Mouse (Mus musculus) hindbrain, embryonic 15.5 days (tissue): ENCODE data around the gene 1700025G04Rik. TPM values are rescaled to one million over a fixed set of nuclear protein-coding genes. Genes with fewer than 3 reads are reported as not detected.

Source experiments
- ATAC-seq: fragments of 200-750 bp; cut with Nextera tagmentation; 2 replicates; pipeline ENCODE4 v1.8.0; 2017; ENCODE audit warnings: low read depth, moderate number of reproducible peaks, moderate TSS enrichment; ENCODE audit not compliant: low FRiP score
- H3K27ac ChIP-seq: fragments of 300-500 bp; sonication (generic); replicated peaks from 2 replicates; pipeline ENCODE4 v1.5.1; 2015; ENCODE audit warnings: mild to moderate bottlenecking, inconsistent platforms
- H3K27me3 ChIP-seq: fragments of 300-500 bp; sonication (generic); 2 replicates; pipeline ENCODE4 v1.6.1; 2015; ENCODE audit warnings: control low read depth, inconsistent platforms
- H3K36me3 ChIP-seq: fragments of 300-500 bp; sonication (generic); 2 replicates; pipeline ENCODE4 v1.6.1; 2015; ENCODE audit warnings: control low read depth, inconsistent platforms
- H3K4me1 ChIP-seq: fragments of 300-500 bp; sonication (generic); replicated peaks from 2 replicates; pipeline ENCODE4 v1.6.1; 2015; ENCODE audit warnings: control low read depth, inconsistent platforms
- H3K4me2 ChIP-seq: fragments of 300-500 bp; sonication (generic); 2 replicates; pipeline ENCODE4 v1.6.1; 2015; ENCODE audit warnings: moderate library complexity, mild to moderate bottlenecking, inconsistent platforms
- H3K4me3 ChIP-seq: fragments of 300-500 bp; sonication (generic); 2 replicates; pipeline ENCODE4 v1.5.1; 2015; ENCODE audit warnings: mild to moderate bottlenecking, inconsistent platforms
- H3K9ac ChIP-seq: fragments of 300-500 bp; sonication (generic); 2 replicates; pipeline ENCODE4 v1.6.1; 2015; ENCODE audit warnings: inconsistent platforms
- H3K9me3 ChIP-seq: fragments of 300-500 bp; sonication (generic); 2 replicates; pipeline ENCODE4 v1.6.1; 2016; ENCODE audit warnings: control low read depth, inconsistent platforms
- WGBS: fragments of 180-500 bp; shearing (Covaris S2); methylation state at CpG from one replicate; pipeline ENCODE4 v1.1.7; 2015; 5-methylcytosine and 5-hydroxymethylcytosine counted together
- polyA plus RNA-seq: library from polyadenylated mRNA; unstranded; fragments of >200 nt; fragmentation: Nextera tagmentation; extraction: Ambion mirVana; gene quantifications from 2 replicates; pipeline ENCODE4 v1.2.1, GENCODE M21; 2015

Gene 1700025G04Rik
- 33.9 and 34.2 TPM in 2 replicates for polyA plus RNA-seq

- peak within 1 kb of the TSS; percentile 62 for H3K4me2 ChIP-seq
- peak; percentile 89 for ATAC-seq
- H3K27me3 ChIP-seq = no peaks in the 10 kb centered on the region
- H3K9ac ChIP-seq = peak within 1 kb of the TSS; percentile 99
- WGBS = under 1% methylated on average over 28 of the region's 66 CpGs
- H3K9me3 ChIP-seq = no peaks in the 10 kb centered on the region
- H3K4me3 ChIP-seq = peak within 1 kb of the TSS; percentile 92
- no peaks in the 10 kb centered on the region for H3K36me3 ChIP-seq
- peaks cover 45% of the 10 kb centered on the region for H3K4me1 ChIP-seq
- H3K27ac ChIP-seq = peak within 1 kb of the TSS; percentile 98
These were observed at the start of gene 1700025G04Rik for GRCm38 (mm10) chr1:152090018-152090553. Gene 1700025G04Rik, minus strand, starts transcription at chr1:152090125.

DNA sequence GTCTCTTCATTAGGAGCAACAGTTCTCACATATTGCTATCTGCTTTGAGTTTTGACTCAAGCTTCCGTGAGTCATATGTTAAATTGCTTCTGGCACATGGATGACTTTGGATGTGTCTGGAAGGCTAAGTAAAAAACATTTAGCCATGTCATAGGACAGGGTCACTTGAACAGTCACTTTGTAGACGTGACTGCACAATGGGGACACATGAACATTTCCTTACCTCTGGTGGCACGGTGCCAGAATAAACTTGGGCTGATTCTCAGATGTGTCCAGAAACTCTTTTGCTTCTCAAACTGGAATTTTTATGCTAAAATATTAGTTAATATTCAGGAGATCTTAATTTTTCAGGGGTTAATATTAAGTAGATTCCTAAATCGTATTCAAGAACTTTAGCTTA is 49.6 kb upstream of the 1700025G04Rik start:
- Histone ChIP-seq H3K27me3 (no peaks in the 10 kb centered on the region), H3K9ac (no peak overlapping the region), H3K4me3 (no peak overlapping the region), H3K9me3 (0 out of 2 replicates have a peak, but pooled peaks cover 3% of the 10 kb centered on the region), H3K4me2 (no peak overlapping the region), H3K4me1 (no peaks in the 10 kb centered on the region), H3K27ac (no peak overlapping the region), H3K36me3 (no peaks in the 10 kb centered on the region)
- no peak for ATAC-seq
- WGBS = 89% methylated on average over 4 of the region's 4 CpGs

DNA sequence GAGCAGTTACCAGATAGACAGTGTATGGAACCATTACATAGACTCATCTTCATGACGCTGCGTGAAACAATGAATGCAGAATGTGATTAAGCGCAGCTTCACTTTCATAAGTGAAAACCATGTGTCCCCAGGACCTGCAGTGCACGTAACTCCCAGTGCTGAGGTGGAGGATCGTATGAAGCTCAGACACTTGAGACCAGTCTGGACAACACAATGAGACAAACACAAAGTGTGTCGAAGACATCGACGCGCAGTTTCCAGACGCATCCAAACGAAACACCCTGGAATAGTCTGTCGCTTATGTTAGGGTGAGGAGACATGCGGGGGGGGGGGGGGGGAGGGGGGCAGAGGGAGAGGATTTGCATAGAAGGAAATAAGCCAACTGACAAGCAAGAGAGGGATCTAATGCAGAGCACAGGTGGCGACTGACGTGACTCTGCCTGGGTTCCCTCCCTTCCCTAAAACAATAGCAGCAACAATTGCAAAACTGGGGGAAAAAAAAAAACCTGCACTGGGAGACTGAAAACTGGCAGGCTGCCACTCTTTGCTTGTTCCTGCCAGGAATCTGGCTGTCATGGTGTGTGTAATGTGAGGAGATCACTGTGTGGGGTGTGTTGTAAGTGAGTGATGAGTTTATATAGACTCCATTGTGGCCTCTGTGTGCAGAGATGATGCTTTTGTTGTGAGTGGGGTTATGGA is 40.3 kb upstream of the 1700025G04Rik start:
- Histone ChIP-seq H3K36me3 (no peaks in the 10 kb centered on the region), H3K9ac (no peak overlapping the region), H3K4me3 (no peak overlapping the region), H3K4me2 (peak overlapping the region; percentile 37), H3K9me3 (no peaks in the 10 kb centered on the region), H3K27ac (no peak overlapping the region), H3K4me1 (no peaks in the 10 kb centered on the region), H3K27me3 (no peaks in the 10 kb centered on the region)
- ATAC-seq = 0 out of 2 replicates have a peak, but pooled peaks have one; percentile 54
- WGBS = 52% methylated on average over 15 of the region's 15 CpGs

- Histone ChIP-seq H3K4me1 (no peaks in the 10 kb centered on the region), H3K27me3 (no peaks in the 10 kb centered on the region), H3K9me3 (no peaks in the 10 kb centered on the region), H3K4me2 (no peak overlapping the region), H3K36me3 (no peaks in the 10 kb centered on the region), H3K27ac (no peak overlapping the region), H3K9ac (no peak overlapping the region), H3K4me3 (no peak overlapping the region)
- no peak for ATAC-seq
- 97% methylated on average over 7 of the region's 7 CpGs for WGBS
These were observed 35.5 kb upstream of the 1700025G04Rik start for GRCm38 (mm10) chr1:152125451-152125850.

GRCm38 (mm10) chr1:152110123-152110522 is 20.2 kb upstream of the 1700025G04Rik start:
- Histone ChIP-seq H3K4me2 (no peak overlapping the region), H3K9ac (no peak overlapping the region), H3K4me3 (no peak overlapping the region), H3K4me1 (no peaks in the 10 kb centered on the region), H3K9me3 (no peaks in the 10 kb centered on the region), H3K27ac (no peak overlapping the region), H3K27me3 (no peaks in the 10 kb centered on the region), H3K36me3 (no peaks in the 10 kb centered on the region)
- ATAC-seq = no peak
- WGBS = 96% methylated on average over 1 of the region's 1 CpGs

DNA sequence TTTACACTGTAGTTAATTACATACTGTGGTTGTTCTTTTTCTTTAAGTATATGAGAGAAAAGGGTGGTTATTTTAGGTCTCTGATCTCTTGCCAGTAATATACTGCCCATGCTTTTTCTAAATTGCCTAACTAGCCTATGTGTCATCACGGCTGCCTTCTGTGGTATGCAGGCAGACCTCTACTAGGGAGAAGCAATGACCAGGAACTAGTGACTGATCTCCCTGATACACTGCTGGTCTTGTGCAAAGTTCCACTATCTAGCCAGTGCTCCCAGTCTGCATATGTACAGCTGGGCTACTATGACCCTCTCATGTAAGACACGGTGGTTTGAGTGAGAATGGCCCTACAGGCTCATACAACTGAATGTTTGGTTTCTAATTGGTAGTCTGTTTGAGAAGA is 16.2 kb upstream of the 1700025G04Rik start:
- Histone ChIP-seq H3K9ac (no peak overlapping the region), H3K27ac (no peak overlapping the region), H3K9me3 (no peaks in the 10 kb centered on the region), H3K4me2 (no peak overlapping the region), H3K4me1 (no peaks in the 10 kb centered on the region), H3K27me3 (no peaks in the 10 kb centered on the region), H3K36me3 (no peaks in the 10 kb centered on the region), H3K4me3 (no peak overlapping the region)
- no peak for ATAC-seq
- WGBS = 88% methylated on average over 2 of the region's 2 CpGs

DNA sequence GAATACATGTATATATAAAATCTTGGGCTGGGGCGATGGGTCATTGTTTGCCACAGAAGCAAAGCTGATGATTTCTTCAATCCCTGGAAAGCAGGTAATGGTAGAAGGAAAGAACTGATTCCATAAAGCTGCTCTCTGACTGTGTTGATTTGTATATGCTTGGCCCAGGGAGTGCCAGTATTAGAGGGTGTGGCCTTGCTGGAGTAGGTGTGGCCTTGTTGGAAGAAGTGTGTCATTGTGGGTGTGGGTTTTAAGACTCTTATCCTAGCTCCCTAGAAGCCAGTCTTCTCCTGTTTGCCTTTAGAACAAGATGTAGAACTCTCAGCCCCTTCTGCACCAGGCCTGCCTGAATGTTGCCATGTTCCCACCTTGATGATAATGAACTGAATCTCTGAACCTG is 15.3 kb upstream of the 1700025G04Rik start:
- H3K9ac ChIP-seq = no peak overlapping the region
- no peaks in the 10 kb centered on the region for H3K27me3 ChIP-seq
- ATAC-seq = no peak
- H3K9me3 ChIP-seq = no peaks in the 10 kb centered on the region
- H3K4me1 ChIP-seq = no peaks in the 10 kb centered on the region
- H3K27ac ChIP-seq = no peak overlapping the region
- no peak overlapping the region for H3K4me3 ChIP-seq
- H3K36me3 ChIP-seq = no peaks in the 10 kb centered on the region
- whole genome bisulfite sequencing = 94% methylated on average over 1 of the region's 1 CpGs
- H3K4me2 ChIP-seq = no peak overlapping the region

GRCm38 (mm10) chr1:152101746-152102145 is 11.8 kb upstream of the 1700025G04Rik start:
- no peak for ATAC-seq
- WGBS = 56% methylated on average over 5 of the region's 5 CpGs

DNA sequence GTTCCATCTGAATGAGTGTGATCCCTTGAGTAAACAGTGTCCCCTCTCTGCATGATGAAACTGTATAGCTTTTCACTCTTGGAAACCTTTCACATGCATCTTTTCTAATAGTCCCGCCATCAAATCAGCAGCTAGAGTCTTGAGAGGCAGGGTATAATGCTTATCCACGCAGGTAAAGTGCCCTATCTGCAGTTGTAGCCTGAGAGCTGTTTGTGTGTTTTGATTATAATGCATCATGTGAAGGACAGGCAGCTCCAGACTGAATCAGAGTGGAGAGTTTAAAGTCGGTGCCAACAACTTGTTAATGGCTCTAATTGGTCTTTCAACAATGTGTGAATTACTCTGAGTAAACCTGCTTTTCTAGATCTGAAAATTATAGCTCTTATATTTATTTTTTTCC is 6.1 kb upstream of the 1700025G04Rik start:
- no peaks in the 10 kb centered on the region for H3K9me3 ChIP-seq
- no peak overlapping the region for H3K27ac ChIP-seq
- no peaks in the 10 kb centered on the region for H3K27me3 ChIP-seq
- ATAC-seq = no peak
- WGBS = 78% methylated on average over 3 of the region's 3 CpGs
- H3K36me3 ChIP-seq = no peaks in the 10 kb centered on the region
- H3K4me3 ChIP-seq = no peak overlapping the region
- H3K9ac ChIP-seq = no peak overlapping the region
- peaks cover 6% of the 10 kb centered on the region for H3K4me1 ChIP-seq
- no peak overlapping the region for H3K4me2 ChIP-seq

More at GRCm38 (mm10) chr1:152101746-152102145, 11.8 kb upstream of the 1700025G04Rik start:
- H3K27ac ChIP-seq = no peak overlapping the region
- no peaks in the 10 kb centered on the region for H3K27me3 ChIP-seq
- no peaks in the 10 kb centered on the region for H3K36me3 ChIP-seq
- H3K4me3 ChIP-seq = no peak overlapping the region
- H3K4me1 ChIP-seq = no peaks in the 10 kb centered on the region
- no peak overlapping the region for H3K9ac ChIP-seq
- H3K4me2 ChIP-seq = no peak overlapping the region
- no peaks in the 10 kb centered on the region for H3K9me3 ChIP-seq

DNA sequence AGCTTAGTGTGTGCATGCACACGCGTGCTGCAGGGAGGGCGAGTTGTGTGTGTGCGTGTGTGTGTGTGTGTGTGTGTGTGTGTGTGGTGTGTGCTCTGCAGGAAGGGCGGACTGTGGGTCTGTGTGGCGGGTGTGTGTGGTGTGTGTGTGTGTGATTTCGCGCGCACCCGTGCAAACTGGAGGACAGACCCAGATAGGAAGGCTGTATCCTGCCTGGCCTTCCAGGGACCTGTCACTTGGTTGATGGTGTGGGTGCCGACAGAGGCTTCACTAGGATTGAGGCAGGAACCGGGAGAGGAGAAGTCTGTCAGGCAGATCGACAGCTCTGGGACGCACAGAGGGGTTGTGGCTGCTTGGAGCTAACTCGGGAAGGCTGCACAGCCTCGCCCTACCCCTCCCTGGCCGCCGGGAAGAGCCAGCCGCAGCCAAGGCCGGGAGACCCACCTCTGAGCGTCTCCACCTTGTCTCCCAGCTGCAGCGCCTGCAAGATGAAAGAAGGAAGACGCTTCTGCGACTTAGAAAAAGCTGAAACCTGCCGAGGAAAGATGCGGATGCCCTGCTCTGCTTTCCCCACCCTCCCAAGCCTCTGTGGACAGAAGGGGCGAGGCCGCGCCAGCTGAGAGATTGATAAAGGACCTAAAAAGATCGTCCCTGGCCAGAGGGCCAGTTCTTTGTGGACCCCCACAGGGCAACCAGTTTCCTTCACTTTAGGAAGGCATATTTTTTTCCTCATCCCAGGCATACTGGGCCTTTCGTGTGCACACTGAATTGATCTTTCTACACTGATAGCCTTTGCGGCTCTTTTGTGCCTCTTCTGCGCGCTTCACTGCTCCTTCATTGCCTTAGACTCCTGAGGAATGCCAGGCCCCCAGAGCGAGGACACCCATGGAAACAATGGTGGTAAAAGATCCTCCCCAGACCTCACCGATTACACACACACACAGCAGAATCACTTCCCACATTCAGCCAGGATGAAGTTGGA is 930 bp upstream of the 1700025G04Rik start:
- Histone ChIP-seq H3K36me3 (no peaks in the 10 kb centered on the region), H3K27me3 (no peaks in the 10 kb centered on the region), H3K4me3 (peak overlapping the region; percentile 92), H3K9me3 (no peaks in the 10 kb centered on the region), H3K27ac (peak overlapping the region; percentile 98), H3K9ac (peak overlapping the region; percentile 99), H3K4me1 (peaks cover 37% of the 10 kb centered on the region), H3K4me2 (peak overlapping the region; percentile 62)
- ATAC-seq = peak; percentile 88
- WGBS = under 1% methylated on average over 35 of the region's 36 CpGs

- 2% methylated on average over 14 of the region's 25 CpGs for WGBS
- Histone ChIP-seq H3K9me3 (no peaks in the 10 kb centered on the region), H3K9ac (peak overlapping the region; percentile 99), H3K4me2 (peak overlapping the region; percentile 62), H3K27me3 (no peaks in the 10 kb centered on the region), H3K4me3 (peak overlapping the region; percentile 92), H3K36me3 (no peaks in the 10 kb centered on the region), H3K4me1 (peaks cover 50% of the 10 kb centered on the region), H3K27ac (peak overlapping the region; percentile 98)
- peak; percentile 29; the same call in 1 of the 2 replicates for ATAC-seq
These were observed 399 bp downstream of the 1700025G04Rik start for GRCm38 (mm10) chr1:152089526-152089925.
